Mouse (Mus musculus) thymus, adult 2 months (tissue): ENCODE measurements at regions not wholly inside any gene's neighbourhood (a gene's known extent, or its start where the extent isn't known, plus 50 kb on each side); places are given as distances from the start of the nearest gene placed in this dataset.

Source experiments
- CTCF ChIP-seq: fragments of 200-500 bp; IDR thresholded peaks from 2 replicates; pipeline ENCODE4 v1.5.1; 2012; ENCODE audit warnings: mild to moderate bottlenecking, control low read depth, low read length, moderate library complexity, borderline replicate concordance; ENCODE audit not compliant: control insufficient read depth, poor library complexity, insufficient read depth; ENCODE audit errors: extremely low read depth
- POLR2A ChIP-seq: fragments of 200-500 bp; IDR thresholded peaks from 2 replicates; pipeline ENCODE4 v1.6.1; 2012; ENCODE audit warnings: mild to moderate bottlenecking, low read length, control low read depth, moderate library complexity; ENCODE audit not compliant: control insufficient read depth, poor library complexity, insufficient read depth; ENCODE audit errors: extremely low read depth

GRCm38 (mm10) chr16:9135377-9135776 lies 305.5 kb downstream of the 1810013L24Rik start:
- TF ChIP-seq POLR2A (no peak), CTCF (no peak)
